Mouse (Mus musculus): Measurements from ENCODE around the gene Cd22.
A peak's percentile ranks its signal among the peaks of the same experiment; 100 is the strongest.
"Not testable (repeated sequence)": the region's sequence is repeated elsewhere in the genome, so short reads cannot be mapped to it uniquely, and the experiment has no call there.

Cd22 gene

GRCm38 (mm10) chr7:30880176-30880575 is at the start of gene Cd22:
Cd22 (minus strand) TSS chr7:30880342.
- DNase-seq = peak; percentile 48

DNA sequence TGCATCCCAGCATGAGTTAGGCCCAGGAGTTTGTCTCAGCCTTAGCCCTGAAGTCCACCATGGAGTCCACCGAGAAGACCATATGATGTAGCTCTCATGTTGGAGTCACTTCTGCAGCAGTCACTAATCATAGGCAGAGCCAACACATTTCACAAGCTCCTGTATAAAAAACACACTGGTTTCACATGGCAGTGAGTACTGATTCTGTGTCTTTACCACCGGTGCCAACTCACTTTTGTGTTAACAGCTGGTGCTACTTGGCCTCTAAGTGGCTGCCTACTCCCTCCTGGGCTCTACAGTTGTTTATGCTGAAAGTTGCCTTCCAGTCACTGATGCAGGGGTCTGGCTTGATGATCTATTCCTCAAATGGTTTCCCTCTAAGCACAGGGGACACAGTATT is 44.4 kb upstream of the Cd22 start, which contains the start of gene Hamp2:
Gene Hamp2, minus strand, starts transcription at position 101 of the 400 bp plus-strand sequence.
- DNase-seq = not testable (repeated sequence)

DNA sequence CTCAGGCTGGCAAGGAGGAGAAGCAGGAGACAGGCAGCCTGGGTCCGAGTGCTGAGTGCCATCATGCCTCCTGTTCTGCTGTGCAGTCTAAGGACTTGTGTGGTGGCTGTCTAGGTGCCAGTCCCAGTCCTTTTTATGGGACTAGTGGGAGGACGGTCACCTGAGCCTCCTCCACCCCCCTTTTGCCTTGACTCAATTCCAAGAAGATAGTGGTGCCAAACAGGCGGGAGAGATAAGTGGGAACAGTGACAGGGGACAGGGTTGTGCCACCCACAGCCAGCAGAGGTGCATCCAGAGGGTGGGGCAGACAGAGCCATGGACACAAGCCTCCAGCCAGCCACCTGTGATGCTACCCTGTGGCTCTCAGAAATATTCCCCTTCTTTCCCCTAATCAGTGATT is 43.9 kb upstream of the Cd22 start:
- no peak for DNase-seq

DNA sequence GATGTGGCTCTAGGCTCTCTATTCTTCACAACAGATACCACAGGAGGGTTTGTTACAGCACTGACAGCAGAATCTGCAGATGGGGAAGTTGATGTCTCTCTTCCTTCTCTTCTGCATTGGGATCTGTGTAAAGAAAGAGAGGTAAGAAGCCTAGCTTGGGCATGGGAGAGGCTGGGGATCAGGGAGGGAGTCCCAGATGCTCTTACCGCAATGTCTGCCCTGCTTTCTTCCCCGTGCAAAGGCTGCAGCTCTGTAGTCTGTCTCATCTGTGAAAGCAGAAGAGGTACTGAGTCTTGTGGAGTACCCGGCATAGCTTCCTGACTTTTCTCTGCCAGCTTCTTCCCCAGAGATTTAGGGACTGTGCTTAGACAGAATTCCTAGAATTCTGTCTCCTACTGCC is 42.3 kb upstream of the Cd22 start:
- not testable (repeated sequence) for DNase-seq

- DNase-seq = peak; percentile 63
Measured at GRCm38 (mm10) chr7:30920217-30920616, 40.1 kb upstream of the Cd22 start.

DNA sequence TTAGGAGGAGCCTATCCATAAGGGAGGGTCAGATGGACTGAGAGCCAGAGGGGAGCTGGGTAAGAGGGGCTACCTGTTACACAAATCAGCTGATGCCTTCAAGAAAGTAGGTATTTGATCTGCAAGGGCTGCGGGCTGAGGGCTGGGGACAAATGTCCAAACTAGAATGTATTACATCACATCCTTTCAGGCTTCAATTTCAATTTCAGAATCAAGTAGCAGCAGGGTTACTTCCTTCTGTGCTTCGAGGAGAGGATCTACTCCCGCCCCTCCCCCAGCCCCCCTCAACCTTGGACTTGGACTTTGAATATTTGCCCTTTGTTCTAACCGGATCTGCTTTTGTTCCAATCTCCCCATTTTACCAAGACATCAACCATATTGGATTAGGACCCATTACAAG is 37.1 kb upstream of the Cd22 start:
- DNase-seq = no peak

GRCm38 (mm10) chr7:30916713-30917112 is 36.6 kb upstream of the Cd22 start:
- DNase-seq = no peak

GRCm38 (mm10) chr7:30914732-30915131 is 34.6 kb upstream of the Cd22 start, which contains the start of gene Mag:
Mag (minus strand) TSS chr7:30914873.
- DNase-seq = no peak

GRCm38 (mm10) chr7:30909773-30910172 is 29.6 kb upstream of the Cd22 start:
- DNase-seq = no peak

DNA sequence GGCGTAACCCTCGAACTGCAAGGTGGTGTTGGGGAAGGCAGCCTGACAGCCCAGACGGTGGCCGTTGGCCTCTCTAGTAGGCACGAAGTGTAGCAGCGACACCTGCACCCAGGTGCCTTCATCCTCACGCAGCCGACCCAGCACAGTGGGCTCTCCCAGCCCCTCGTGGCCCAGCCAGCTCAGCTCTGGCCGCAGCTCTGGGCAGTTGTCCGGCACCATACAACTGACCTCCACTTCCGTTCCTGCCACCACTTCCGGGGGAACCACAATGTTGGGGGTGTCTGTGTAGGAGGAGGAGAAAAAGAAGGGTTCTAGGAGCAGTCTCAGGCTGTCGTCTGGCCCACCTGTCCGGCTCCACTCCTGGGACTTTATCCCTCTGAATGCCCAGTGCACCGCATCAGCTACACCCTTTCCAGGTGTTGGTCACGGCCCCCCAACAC is 28.9 kb upstream of the Cd22 start:
- no peak for DNase-seq

DNA sequence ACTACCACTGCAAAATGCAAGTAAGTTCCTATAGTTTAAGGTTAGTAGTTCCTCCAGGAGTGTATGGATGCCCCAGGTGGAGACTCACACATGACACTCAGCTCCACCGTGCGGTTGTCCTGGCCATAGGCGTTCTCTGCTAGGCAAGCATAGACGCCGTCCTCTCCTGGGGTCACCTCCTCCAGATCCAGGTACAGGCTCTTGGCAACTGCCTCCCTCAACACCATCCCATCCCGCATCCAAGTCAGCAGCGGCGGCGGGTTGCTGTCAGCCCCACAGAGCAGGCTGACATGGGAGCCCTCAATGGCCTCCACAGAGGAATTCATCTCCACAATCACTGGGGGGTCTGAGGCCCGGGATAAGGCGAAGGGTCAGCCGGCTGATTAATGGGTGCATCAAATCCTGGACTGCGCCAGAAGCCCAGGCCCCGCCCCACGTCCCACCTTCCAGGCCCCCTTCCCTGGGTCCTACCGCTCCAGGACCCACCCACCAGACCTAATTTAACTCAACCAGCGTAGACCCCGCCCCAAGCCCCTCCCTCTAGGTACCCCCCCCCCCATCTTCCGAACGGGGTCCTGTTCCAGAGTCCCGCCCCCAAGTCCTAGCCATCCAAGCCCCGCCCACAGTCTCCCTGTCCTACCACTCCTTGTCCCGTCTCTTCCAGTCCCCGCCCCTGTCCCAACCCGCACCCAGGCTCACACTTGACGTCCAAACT is 28.3 kb upstream of the Cd22 start:
- DNase-seq = no peak

- peak; percentile 58 for DNase-seq
Measured at GRCm38 (mm10) chr7:30904042-30904441, 23.9 kb upstream of the Cd22 start.

GRCm38 (mm10) chr7:30895217-30895616 is 15.1 kb upstream of the Cd22 start:
- DNase-seq = no peak

GRCm38 (mm10) chr7:30892515-30892914 is 12.4 kb upstream of the Cd22 start:
- no peak for DNase-seq

DNA sequence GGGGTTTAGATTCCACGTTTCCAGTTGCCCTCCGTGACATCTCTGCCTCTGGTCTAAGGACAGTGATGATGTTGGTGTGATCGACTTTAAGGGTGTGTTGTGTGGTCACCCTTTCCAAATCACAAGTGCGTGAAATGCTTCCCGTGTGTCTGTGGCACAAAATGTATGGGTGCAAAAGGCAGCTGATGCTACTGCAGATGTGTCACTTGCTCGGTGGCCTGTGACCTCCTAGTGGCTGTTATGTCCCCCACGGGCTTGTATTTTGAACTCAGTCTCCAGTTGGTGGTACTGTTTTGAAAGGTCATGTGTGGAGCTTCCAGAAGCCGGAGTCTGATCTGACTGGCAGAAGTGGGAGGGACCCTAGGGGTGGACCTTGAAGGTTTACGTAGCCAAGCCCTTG is 11.6 kb upstream of the Cd22 start:
- DNase-seq = no peak

- no peak for DNase-seq
Measured at GRCm38 (mm10) chr7:30890681-30891080, 10.5 kb upstream of the Cd22 start.

GRCm38 (mm10) chr7:30888786-30889185 is 8.6 kb upstream of the Cd22 start:
- no peak for DNase-seq

DNA sequence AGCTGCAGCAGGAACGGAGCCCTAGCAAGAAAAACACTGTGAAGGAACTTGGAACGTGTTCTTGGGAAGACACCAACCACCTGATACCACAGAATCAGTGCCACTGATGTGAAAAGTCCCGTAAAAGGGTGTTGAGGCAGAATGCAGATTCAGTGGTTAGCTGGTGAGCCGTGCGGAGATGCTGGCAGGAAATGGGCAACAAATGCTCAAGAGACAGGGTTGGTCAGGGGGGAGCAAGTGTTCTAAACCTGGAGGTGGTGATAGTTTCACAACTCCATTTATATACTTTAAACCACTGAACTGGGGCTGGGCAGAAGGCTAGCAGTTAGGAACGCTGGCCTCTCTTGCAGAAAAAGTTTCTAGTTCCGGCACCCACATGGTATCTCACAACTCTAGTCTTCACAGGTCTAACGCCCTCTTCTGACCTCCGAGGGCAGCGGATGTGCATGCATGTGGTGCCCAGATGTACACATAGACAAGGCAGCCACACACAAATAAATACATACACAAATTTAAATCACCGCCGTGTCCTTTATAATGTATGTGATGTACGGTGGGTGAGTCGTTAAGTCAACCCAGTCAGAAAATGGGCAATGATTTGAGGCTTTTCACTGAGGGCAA is 7.5 kb upstream of the Cd22 start:
- no peak for DNase-seq

GRCm38 (mm10) chr7:30886852-30887251 is 6.7 kb upstream of the Cd22 start:
- no peak for DNase-seq

- DNase-seq = no peak
Measured at GRCm38 (mm10) chr7:30884047-30884446, 3.9 kb upstream of the Cd22 start.

- no peak for DNase-seq
Measured at GRCm38 (mm10) chr7:30881367-30881766, 1.2 kb upstream of the Cd22 start.

DNA sequence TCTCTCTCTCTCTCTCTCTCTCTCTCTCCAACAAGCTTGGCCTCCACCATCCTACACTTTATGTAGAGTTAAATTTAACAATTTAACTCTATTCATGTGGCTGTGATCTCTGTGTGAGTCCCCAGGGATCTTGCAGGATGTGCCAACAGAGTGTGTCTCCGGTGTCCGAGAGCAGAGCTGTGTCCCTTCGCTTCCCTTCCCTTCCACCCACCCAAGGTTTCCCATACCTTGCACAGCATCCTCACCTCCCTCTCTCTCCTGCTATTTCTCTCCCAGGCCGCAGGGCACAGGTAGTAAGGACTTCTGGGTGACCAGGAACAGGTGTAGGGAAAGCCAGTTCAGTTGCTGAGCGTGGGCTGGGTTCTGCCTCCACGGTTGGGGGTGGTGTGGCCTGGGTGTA is 1.2 kb downstream of the Cd22 start:
- no peak for DNase-seq

DNA sequence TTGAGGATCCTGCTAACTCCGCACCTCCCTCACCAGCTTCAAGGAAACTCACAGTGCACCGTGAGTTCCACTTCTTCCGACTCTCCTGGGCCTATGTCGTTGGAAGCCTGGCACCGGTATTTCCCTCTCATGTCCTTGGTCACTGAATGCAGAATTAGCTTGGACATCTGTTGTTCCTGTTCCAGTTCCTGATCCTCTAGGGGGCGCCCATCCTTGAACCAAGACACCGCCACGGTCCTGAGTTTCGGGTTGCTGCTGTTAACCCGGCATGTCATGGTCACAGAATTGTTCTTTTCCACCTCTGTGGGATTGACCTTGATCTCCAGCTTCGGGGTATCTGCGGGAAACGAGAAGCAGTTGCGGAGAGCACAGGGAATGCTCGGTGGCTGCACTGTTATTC is 7.1 kb downstream of the Cd22 start:
- peak; percentile 82 for DNase-seq

DNA sequence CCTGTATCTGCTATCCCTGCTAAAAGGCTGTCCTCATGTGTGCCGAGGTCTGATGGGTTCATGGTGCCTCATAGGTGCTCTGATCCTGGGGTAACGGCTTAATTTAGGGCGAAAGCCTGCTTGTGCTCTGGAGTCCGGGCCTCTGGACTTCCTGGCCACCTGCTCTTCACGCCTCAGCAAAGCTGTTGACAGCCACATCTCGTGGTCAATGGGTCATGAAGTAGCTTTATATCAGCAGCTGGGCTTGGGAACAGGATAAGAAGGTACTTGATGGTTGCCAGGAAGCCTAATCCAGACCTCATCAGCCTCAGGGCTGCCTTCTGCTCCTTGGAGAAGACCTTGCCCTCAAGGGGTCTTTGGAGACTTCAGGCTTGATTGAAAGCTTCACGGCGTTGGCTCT is 16.8 kb downstream of the Cd22 start:
- DNase-seq = no peak

- DNase-seq = no peak
Measured at GRCm38 (mm10) chr7:30861464-30861863, 18.7 kb downstream of the Cd22 start, which contains the start of gene Ffar1. Ffar1 (minus strand) TSS chr7:30861564.

Measured in thymus, postnatal 4 days (tissue).